In genomic region chr13:64369805-64370172, GRCm38 (mm10) we compare ENCODE assay signal across 8 mouse cellular contexts. TPM values are rescaled to one million over a fixed set of nuclear protein-coding genes. Genes with fewer than 3 reads are reported as not detected.
DNase-seq lines count a peak whose midpoint lies in the region; ATAC-seq and TF ChIP-seq lines count a peak whose summit lies in the region.

No protein-coding gene starts in this region.

- H3K36me3 ChIP-seq in limb, embryonic 14.5 days (ENCODE audit: control insufficient read depth, insufficient read depth, low read length) = peaks cover 33% of the 10 kb centered on the region
- H3K36me3 ChIP-seq in midbrain, embryonic 15.5 days (replicated peaks) = peaks cover 10% of the 10 kb centered on the region; the same call in 1 of the 2 replicates

- no peaks in the 10 kb centered on the region for H3K27me3 ChIP-seq in cerebellum, adult 2 months (ENCODE audit: control insufficient read depth, insufficient read depth, low read length)
- no peaks in the 10 kb centered on the region for H3K27me3 ChIP-seq in limb, embryonic 14.5 days (ENCODE audit: control insufficient read depth, insufficient read depth, low read length)
- no peaks in the 10 kb centered on the region for H3K27me3 ChIP-seq in midbrain, embryonic 15.5 days (replicated peaks)

- H3K9me3 ChIP-seq in limb, embryonic 14.5 days (ENCODE audit: control insufficient read depth, low read length) = no peaks in the 10 kb centered on the region
- H3K9me3 ChIP-seq in midbrain, embryonic 15.5 days = no peaks in the 10 kb centered on the region

- WGBS in cerebellum, adult 2 months = under 1% methylated on average over 29 of the region's 29 CpGs
- WGBS in limb, embryonic 14.5 days = under 1% methylated on average over 27 of the region's 29 CpGs
- 0% methylated on average over 23 of the region's 29 CpGs for WGBS in midbrain, embryonic 15.5 days

- peak overlapping the region; percentile 92 for H3K4me3 ChIP-seq in cerebellum, adult 2 months (replicated peaks; ENCODE audit: insufficient read depth, low read depth, low read length)
- peak overlapping the region; percentile 82 for H3K4me3 ChIP-seq in limb, embryonic 14.5 days (replicated peaks; ENCODE audit: low read length)
- peak overlapping the region; percentile 75 for H3K4me3 ChIP-seq in midbrain, embryonic 15.5 days

- no peaks in the 10 kb centered on the region; the same call in 1 of the 2 replicates for H3K4me1 ChIP-seq in cerebellum, adult 2 months (ENCODE audit: control insufficient read depth, insufficient read depth, low read length)
- peaks cover 9% of the 10 kb centered on the region for H3K4me1 ChIP-seq in limb, embryonic 14.5 days (ENCODE audit: control insufficient read depth, insufficient read depth, low read length)
- H3K4me1 ChIP-seq in midbrain, embryonic 15.5 days = peaks cover 14% of the 10 kb centered on the region

- no peak for DNase-seq in cerebellum, adult 2 months
- no peak for DNase-seq in cerebellum, adult 9-10 months
- peak; percentile 38 for DNase-seq in right cerebral cortex, postnatal 14 days
- DNase-seq in right cerebral cortex, postnatal 25 days = no peak
- DNase-seq in gastrocnemius, postnatal 14 days = peak; percentile 28
- no peak for DNase-seq in limb, embryonic 14.5 days (ENCODE audit: low spot score)
- no peak for DNase-seq in c-Kit-positive CD71-positive TER-119-positive erythroid progenitor cells, embryonic 14.5 days (ENCODE audit: low spot score)

- TF ChIP-seq POLR2A in cerebellum, adult 2 months (IDR thresholded peaks at IDR 0.05; ENCODE audit: borderline replicate concordance, insufficient read depth, low read length) = no peak
- no peak for TF ChIP-seq POLR2A in limb, embryonic 14.5 days (IDR thresholded peaks at IDR 0.05; ENCODE audit: borderline replicate concordance, extremely low read depth, insufficient read depth, insufficient read length)

- TF ChIP-seq CTCF in cerebellum, adult 2 months (IDR thresholded peaks at IDR 0.05; ENCODE audit: borderline replicate concordance, insufficient read depth, low read depth, low read length) = no peak

- intact Hi-C loops in gastrocnemius, postnatal 14 days (cut with DNase I; ENCODE audit: low total_unique reads) = loop anchor here (10.0 kb wide), 2 partner anchors 55 to 65 kb away; partner anchors contain the start of genes Aaed1 and Cdk20

- ATAC-seq in limb, embryonic 14.5 days (ENCODE audit: low FRiP score, low read depth) = peak; percentile 70
- peak; percentile 88 for ATAC-seq in midbrain, embryonic 15.5 days (replicated peaks)

- H3K9ac ChIP-seq in limb, embryonic 14.5 days (ENCODE audit: low read depth, low read length, severe bottlenecking) = peak overlapping the region; percentile 72
- peak overlapping the region; percentile 58 for H3K9ac ChIP-seq in midbrain, embryonic 15.5 days

- peak overlapping the region; percentile 62 for H3K4me2 ChIP-seq in limb, embryonic 14.5 days (replicated peaks; ENCODE audit: low read depth, low read length, severe bottlenecking)
- H3K4me2 ChIP-seq in midbrain, embryonic 15.5 days = peak overlapping the region; percentile 93

- peak overlapping the region; percentile 75 for H3K27ac ChIP-seq in cerebellum, adult 2 months (ENCODE audit: insufficient read depth, low read length)
- peak overlapping the region; percentile 55; the same call in 1 of the 2 replicates for H3K27ac ChIP-seq in limb, embryonic 14.5 days (replicated peaks; ENCODE audit: low read depth, low read length)
- peak overlapping the region; percentile 72 for H3K27ac ChIP-seq in midbrain, embryonic 15.5 days

RNA-seq across cellular contexts. Expression of gene Ctsl, which starts 0.9 kb away (rescaled TPM):
- polyA plus RNA-seq in cerebellum, adult 2 months (2012; rRNA removed) = 150 and 164 TPM in 2 replicates
- total RNA-seq in gastrocnemius, postnatal 14 days (2021) = 100 to 1,000 TPM; 132 to 141 TPM
- 113 and 161 TPM in 2 replicates for polyA plus RNA-seq in limb, embryonic 14.5 days (2012; rRNA removed)
- 228 and 249 TPM in 2 replicates for polyA plus RNA-seq in limb, embryonic 14.5 days (2014; fragmentation: Nextera tagmentation; extraction: Ambion mirVana)
- 134 and 138 TPM in 2 replicates for polyA plus RNA-seq in midbrain, embryonic 15.5 days (2015; fragmentation: Nextera tagmentation; extraction: Ambion mirVana)

RNA-seq across cellular contexts. Expression of gene Aaed1, which starts 57.3 kb away (rescaled TPM):
- 18.4 and 21.5 TPM in 2 replicates for polyA plus RNA-seq in cerebellum, adult 2 months (2012; rRNA removed)
- total RNA-seq in gastrocnemius, postnatal 14 days (2021) = 10 to 100 TPM; 27.8 to 31.9 TPM
- polyA plus RNA-seq in limb, embryonic 14.5 days (2012; rRNA removed) = 19.3 and 19.8 TPM in 2 replicates
- polyA plus RNA-seq in limb, embryonic 14.5 days (2014; fragmentation: Nextera tagmentation; extraction: Ambion mirVana) = 31.9 and 32.8 TPM in 2 replicates
- polyA plus RNA-seq in midbrain, embryonic 15.5 days (2015; fragmentation: Nextera tagmentation; extraction: Ambion mirVana) = 12.8 and 15.3 TPM in 2 replicates

Comparison
In these comparisons a context has a peak if more than half of its experiments do, and no peak if none do; other contexts are left out.
1. DNase-seq: peak in right cerebral cortex, postnatal 14 days (single experiment) and gastrocnemius, postnatal 14 days (single experiment); none in cerebellum, adult 2 months (0 of 2), cerebellum, adult 9-10 months (single experiment), right cerebral cortex, postnatal 25 days (single experiment), limb, embryonic 14.5 days (single experiment) and c-Kit-positive CD71-positive TER-119-positive erythroid progenitor cells, embryonic 14.5 days (single experiment).
2. Peak in every context shown above with its lines, with median percentiles within 50 percentile points of each other: H3K27ac ChIP-seq and H3K4me3 ChIP-seq.